Mouse (Mus musculus): Measurements from ENCODE around the gene Syngr2. TPM values are rescaled to one million over a fixed set of nuclear protein-coding genes. Genes with fewer than 3 reads are reported as not detected.

Syngr2 gene
- polyA plus RNA-seq, 1 experiment, result 89.2 TPM

DNA sequence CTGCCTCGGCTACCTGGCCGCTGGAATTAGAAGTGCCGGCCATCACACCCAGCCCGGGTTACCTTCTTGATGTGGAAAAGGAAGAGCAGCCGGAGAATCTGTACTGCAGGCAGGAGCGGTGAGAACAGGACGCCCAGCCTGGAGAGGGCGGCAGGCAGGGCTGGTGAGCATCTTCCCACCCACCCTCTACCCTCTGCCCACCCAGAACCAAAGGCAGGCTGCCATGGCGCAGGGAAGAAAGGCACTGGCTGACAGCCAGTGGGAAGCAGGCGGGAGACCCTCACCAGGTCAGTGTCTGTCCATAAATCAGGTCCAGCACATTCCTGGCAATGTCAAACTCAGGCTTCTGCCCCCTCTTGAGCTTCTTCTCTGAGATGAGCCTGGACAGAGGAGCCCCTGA, 39.1 kb upstream of the Syngr2 start:
- no peak for TF ChIP-seq FLI1 (IDR thresholded peaks at IDR 0.05; ENCODE audit: low read length)
- no peak for TF ChIP-seq GATA1 (IDR thresholded peaks at IDR 0.05; ENCODE audit: borderline replicate concordance, low read length)
- Histone ChIP-seq H3K9me3 (no peaks in the 10 kb centered on the region), H3K27me3 (replicated peaks) (no peaks in the 10 kb centered on the region)

GRCm38 (mm10) chr11:117772352-117772751, 37.1 kb upstream of the Syngr2 start:
- H3K36me3 ChIP-seq (replicated peaks; ENCODE audit: low read length), result peaks cover 100% of the 10 kb centered on the region
- H3K4me1 ChIP-seq, result peaks cover 81% of the 10 kb centered on the region
- H3K4me3 ChIP-seq (replicated peaks), result no peak overlapping the region
- H3K9me3 ChIP-seq, result no peaks in the 10 kb centered on the region
- no peaks in the 10 kb centered on the region for H3K27me3 ChIP-seq (replicated peaks)
- no peak for TF ChIP-seq FLI1 (IDR thresholded peaks at IDR 0.05; ENCODE audit: low read length)
- no peak for TF ChIP-seq GATA1 (IDR thresholded peaks at IDR 0.05; ENCODE audit: borderline replicate concordance, low read length)

More for the DNA sequence above, 39.1 kb upstream of the Syngr2 start:
- Histone ChIP-seq H3K4me3 (replicated peaks) (no peak overlapping the region), H3K36me3 (replicated peaks; ENCODE audit: low read length) (peaks cover 100% of the 10 kb centered on the region), H3K4me1 (peaks cover 66% of the 10 kb centered on the region)

DNA sequence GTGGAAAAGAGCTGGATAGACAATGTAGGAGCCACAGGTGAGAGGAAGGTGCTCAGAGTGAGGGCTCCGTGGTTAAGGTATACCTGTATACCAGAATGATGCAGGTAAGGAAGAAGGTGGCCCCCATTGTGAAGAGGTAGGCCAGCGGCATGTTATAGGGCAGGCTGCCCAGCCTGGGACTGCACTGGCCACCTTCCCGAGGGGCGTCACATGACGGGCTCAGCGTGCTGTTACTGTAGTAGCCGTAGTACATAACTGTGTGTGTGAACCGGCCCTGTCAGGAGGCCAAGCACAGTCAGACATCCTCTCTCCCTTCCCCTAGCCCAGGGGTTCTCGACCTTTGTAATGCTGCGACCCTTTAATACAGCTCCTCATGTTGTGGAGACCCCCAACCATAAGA, 34.5 kb upstream of the Syngr2 start:
- no peak for TF ChIP-seq FLI1 (IDR thresholded peaks at IDR 0.05; ENCODE audit: low read length)
- no peak for TF ChIP-seq GATA1 (IDR thresholded peaks at IDR 0.05; ENCODE audit: borderline replicate concordance, low read length)
- Histone ChIP-seq H3K4me3 (replicated peaks) (peak overlapping the region; percentile 65), H3K36me3 (replicated peaks; ENCODE audit: low read length) (peaks cover 91% of the 10 kb centered on the region), H3K9me3 (no peaks in the 10 kb centered on the region), H3K4me1 (peaks cover 90% of the 10 kb centered on the region), H3K27me3 (replicated peaks) (no peaks in the 10 kb centered on the region)

GRCm38 (mm10) chr11:117775540-117775939, 33.9 kb upstream of the Syngr2 start:
- H3K27me3 ChIP-seq (replicated peaks), result no peaks in the 10 kb centered on the region
- no peaks in the 10 kb centered on the region for H3K9me3 ChIP-seq
- peaks cover 85% of the 10 kb centered on the region for H3K36me3 ChIP-seq (replicated peaks; ENCODE audit: low read length)
- H3K4me3 ChIP-seq (replicated peaks), result peak overlapping the region; percentile 33
- peaks cover 89% of the 10 kb centered on the region for H3K4me1 ChIP-seq
- TF ChIP-seq GATA1 (IDR thresholded peaks at IDR 0.05; ENCODE audit: borderline replicate concordance, low read length) (no peak), FLI1 (IDR thresholded peaks at IDR 0.05; ENCODE audit: low read length) (no peak)

GRCm38 (mm10) chr11:117776085-117776792, 33.2 kb upstream of the Syngr2 start:
- TF ChIP-seq GATA1 (IDR thresholded peaks at IDR 0.05; ENCODE audit: borderline replicate concordance, low read length), result no peak
- no peak for TF ChIP-seq FLI1 (IDR thresholded peaks at IDR 0.05; ENCODE audit: low read length)
- Histone ChIP-seq H3K27me3 (replicated peaks) (no peaks in the 10 kb centered on the region), H3K4me1 (peaks cover 93% of the 10 kb centered on the region), H3K9me3 (no peaks in the 10 kb centered on the region), H3K4me3 (replicated peaks) (no peak overlapping the region), H3K36me3 (replicated peaks; ENCODE audit: low read length) (peaks cover 78% of the 10 kb centered on the region)

- peaks cover 96% of the 10 kb centered on the region for H3K4me1 ChIP-seq
- H3K4me3 ChIP-seq (replicated peaks), result peak overlapping the region; percentile 53
- H3K27me3 ChIP-seq (replicated peaks), result no peaks in the 10 kb centered on the region
- H3K9me3 ChIP-seq, result no peaks in the 10 kb centered on the region
- TF ChIP-seq FLI1 (IDR thresholded peaks at IDR 0.05; ENCODE audit: low read length) (no peak), GATA1 (IDR thresholded peaks at IDR 0.05; ENCODE audit: borderline replicate concordance, low read length) (no peak)
- peaks cover 70% of the 10 kb centered on the region for H3K36me3 ChIP-seq (replicated peaks; ENCODE audit: low read length)
Observed at GRCm38 (mm10) chr11:117777111-117777510, 32.4 kb upstream of the Syngr2 start.

DNA sequence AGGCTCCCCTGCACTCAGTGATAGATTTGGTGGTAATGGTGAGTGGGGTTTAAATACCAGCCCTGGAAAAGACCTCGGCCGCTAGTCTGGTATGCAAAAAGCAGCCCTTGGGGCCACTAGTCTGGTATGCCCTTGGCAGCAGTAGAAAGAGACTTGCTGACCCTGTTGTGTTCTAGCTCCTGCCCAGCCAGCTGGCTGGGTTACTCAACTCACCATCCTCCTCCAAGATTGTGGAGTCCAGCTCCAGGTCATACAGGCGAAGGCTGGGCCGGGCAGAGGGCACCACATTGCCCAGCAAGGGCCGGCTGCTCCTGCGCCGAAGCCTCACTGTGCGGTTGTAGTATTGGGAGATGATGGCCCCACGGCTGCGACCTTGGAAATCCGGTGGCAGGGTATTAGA, 31.4 kb upstream of the Syngr2 start:
- Histone ChIP-seq H3K4me3 (replicated peaks) (peak overlapping the region; percentile 97), H3K36me3 (replicated peaks; ENCODE audit: low read length) (peaks cover 60% of the 10 kb centered on the region), H3K4me1 (peaks cover 97% of the 10 kb centered on the region), H3K9me3 (no peaks in the 10 kb centered on the region), H3K27me3 (replicated peaks) (no peaks in the 10 kb centered on the region)
- TF ChIP-seq FLI1 (IDR thresholded peaks at IDR 0.05; ENCODE audit: low read length) (no peak), GATA1 (IDR thresholded peaks at IDR 0.05; ENCODE audit: borderline replicate concordance, low read length) (no peak)

- H3K9me3 ChIP-seq, result no peaks in the 10 kb centered on the region
- H3K4me3 ChIP-seq (replicated peaks), result peak overlapping the region; percentile 97
- no peak for TF ChIP-seq FLI1 (IDR thresholded peaks at IDR 0.05; ENCODE audit: low read length)
- no peak for TF ChIP-seq GATA1 (IDR thresholded peaks at IDR 0.05; ENCODE audit: borderline replicate concordance, low read length)
- peaks cover 58% of the 10 kb centered on the region for H3K36me3 ChIP-seq (replicated peaks; ENCODE audit: low read length)
- H3K27me3 ChIP-seq (replicated peaks), result no peaks in the 10 kb centered on the region
- peaks cover 97% of the 10 kb centered on the region for H3K4me1 ChIP-seq
Observed at GRCm38 (mm10) chr11:117778851-117779433, 30.5 kb upstream of the Syngr2 start.

DNA sequence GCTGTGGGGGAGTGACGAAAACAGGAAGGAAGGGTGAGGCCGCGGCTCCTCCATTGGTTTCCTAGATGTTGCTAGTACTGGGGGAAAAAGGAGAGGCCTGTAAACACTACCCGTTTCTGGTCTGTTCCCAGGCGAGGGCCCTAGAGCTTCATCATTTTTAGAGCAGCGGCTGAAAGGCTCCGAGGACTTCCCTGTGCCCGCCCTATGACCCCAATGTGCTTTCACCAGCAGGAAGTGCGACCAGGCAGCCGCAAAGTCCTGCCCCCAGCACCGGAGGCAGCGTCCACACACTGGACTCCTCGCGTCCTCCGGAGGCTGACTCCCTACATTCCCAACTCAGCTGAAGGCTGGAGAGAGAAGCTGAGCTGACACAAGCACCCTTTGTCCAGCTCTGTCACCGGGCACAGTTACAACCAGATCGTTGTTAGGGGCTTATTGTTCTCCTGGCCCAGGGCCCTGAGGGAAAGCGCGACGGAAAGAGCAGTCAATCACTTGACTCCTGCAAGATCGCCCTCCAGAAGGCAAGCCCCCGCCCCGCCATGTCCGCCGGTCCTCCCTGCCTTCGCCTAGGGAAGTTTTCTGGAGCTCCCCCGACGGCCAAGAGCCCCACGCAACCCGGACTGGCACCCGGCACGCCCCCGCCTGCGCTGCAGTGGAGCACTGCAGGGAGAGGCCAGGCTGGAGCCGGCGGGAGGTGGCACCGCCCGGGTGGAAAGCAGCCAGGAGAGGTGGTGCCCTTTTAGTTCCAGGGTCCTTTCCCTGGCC, 29.9 kb upstream of the Syngr2 start:
- TF ChIP-seq GATA1 (IDR thresholded peaks at IDR 0.05; ENCODE audit: borderline replicate concordance, low read length) (no peak), FLI1 (IDR thresholded peaks at IDR 0.05; ENCODE audit: low read length) (no peak)
- Histone ChIP-seq H3K27me3 (replicated peaks) (no peaks in the 10 kb centered on the region), H3K4me3 (replicated peaks) (peak overlapping the region; percentile 97), H3K9me3 (no peaks in the 10 kb centered on the region), H3K4me1 (peaks cover 97% of the 10 kb centered on the region), H3K36me3 (replicated peaks; ENCODE audit: low read length) (peaks cover 58% of the 10 kb centered on the region)

DNA sequence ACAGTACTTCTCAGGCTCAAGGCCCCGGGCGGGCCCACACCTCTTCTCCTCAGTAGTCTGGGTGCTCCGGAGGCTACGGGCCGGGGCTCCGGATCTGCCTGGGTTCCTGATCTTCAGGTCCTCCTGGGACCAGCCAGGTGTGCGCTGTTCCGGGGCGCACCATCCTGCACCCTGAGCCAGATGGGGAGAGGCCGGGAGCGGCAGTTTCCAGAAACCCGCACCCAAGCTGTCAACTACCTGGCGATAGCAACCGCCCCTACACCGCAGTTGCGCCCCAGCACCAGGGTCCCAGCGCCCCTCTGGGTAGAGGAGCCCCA, 29.3 kb upstream of the Syngr2 start:
- no peak for TF ChIP-seq FLI1 (IDR thresholded peaks at IDR 0.05; ENCODE audit: low read length)
- no peak for TF ChIP-seq GATA1 (IDR thresholded peaks at IDR 0.05; ENCODE audit: borderline replicate concordance, low read length)
- peaks cover 58% of the 10 kb centered on the region for H3K36me3 ChIP-seq (replicated peaks; ENCODE audit: low read length)
- no peaks in the 10 kb centered on the region for H3K27me3 ChIP-seq (replicated peaks)
- peak overlapping the region; percentile 97 for H3K4me3 ChIP-seq (replicated peaks)
- no peaks in the 10 kb centered on the region for H3K9me3 ChIP-seq
- peaks cover 97% of the 10 kb centered on the region for H3K4me1 ChIP-seq
